Mouse (Mus musculus) lung, adult 2 months (tissue): ENCODE data around the gene Brwd1.

Experiments
- CTCF ChIP-seq: fragments of 200-500 bp; IDR thresholded peaks from 2 replicates; pipeline ENCODE4 v1.5.1; 2011; ENCODE audit warnings: mild to moderate bottlenecking, low read length, control low read depth; ENCODE audit not compliant: insufficient read depth
- POLR2A ChIP-seq: fragments of 200-500 bp; IDR thresholded peaks from 2 replicates; pipeline ENCODE4 v1.6.1; 2011; ENCODE audit warnings: low read depth, mild to moderate bottlenecking, control low read depth, low read length, borderline replicate concordance; ENCODE audit errors: extremely low read depth

DNA sequence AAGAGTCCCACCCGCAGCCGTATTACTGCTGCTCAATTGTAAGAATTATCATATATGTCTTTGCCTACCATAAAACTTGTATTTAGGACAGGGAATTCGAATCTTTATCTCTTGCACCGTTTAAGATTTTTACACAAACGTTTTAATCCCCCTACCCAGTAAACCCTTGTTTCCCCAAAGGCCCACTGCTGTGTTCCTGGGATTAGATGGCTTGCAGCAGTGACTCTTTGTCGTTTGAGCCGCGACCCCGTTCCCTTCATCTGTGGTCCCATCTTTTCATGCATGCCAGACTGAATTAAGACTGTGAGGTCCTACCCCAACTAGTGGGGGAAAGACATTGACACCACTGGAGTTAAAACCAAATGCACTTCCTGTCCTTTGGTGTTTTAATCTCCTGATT lies 46.1 kb upstream of the Brwd1 start:
- TF ChIP-seq POLR2A: no peak
- no peak for TF ChIP-seq CTCF
